Mouse (Mus musculus): Measurements from ENCODE around the gene Axin1. TPM values are rescaled to one million over a fixed set of nuclear protein-coding genes. Genes with fewer than 3 reads are reported as not detected.
"Not testable (repeated sequence)": the region's sequence is repeated elsewhere in the genome, so short reads cannot be mapped to it uniquely, and the experiment has no call there.

The Axin1 gene
- polyA plus RNA-seq, 1 experiment from 2014 or later: 8.6 TPM

- H3K36me3 ChIP-seq (ENCODE audit: control insufficient read depth, insufficient read depth, low read length): peaks cover 6% of the 10 kb centered on the region; the same call in 1 of the 2 replicates
- ATAC-seq (ENCODE audit: low FRiP score) (no peak), DNase-seq (ENCODE audit: low spot score) (no peak)
- H3K4me2 ChIP-seq (replicated peaks; ENCODE audit: low read depth, low read length): no peak overlapping the region
- H3K27ac ChIP-seq (ENCODE audit: low read depth, low read length): no peak overlapping the region
- H3K4me3 ChIP-seq (ENCODE audit: low read depth, low read length): no peak overlapping the region
- WGBS: 85% methylated on average over 2 of the region's 2 CpGs
- no peaks in the 10 kb centered on the region for H3K27me3 ChIP-seq (ENCODE audit: control insufficient read depth, insufficient read depth, low read length)
- H3K4me1 ChIP-seq (replicated peaks; ENCODE audit: control insufficient read depth, insufficient read depth, low read length): no peaks in the 10 kb centered on the region
- H3K9me3 ChIP-seq (ENCODE audit: control insufficient read depth, low read length): no peaks in the 10 kb centered on the region
- H3K9ac ChIP-seq (ENCODE audit: low read depth, low read length): no peak overlapping the region
Observed at GRCm38 (mm10) chr17:26149056-26149455, 10.6 kb downstream of the Axin1 start.

GRCm38 (mm10) chr17:26151886-26152630 lies 13.6 kb downstream of the Axin1 start:
- DNase-seq (ENCODE audit: low spot score): no peak
- WGBS: 93% methylated on average over 2 of the region's 2 CpGs
- peaks cover 4% of the 10 kb centered on the region; the same call in 1 of the 2 replicates for H3K36me3 ChIP-seq (ENCODE audit: control insufficient read depth, insufficient read depth, low read length)

DNA sequence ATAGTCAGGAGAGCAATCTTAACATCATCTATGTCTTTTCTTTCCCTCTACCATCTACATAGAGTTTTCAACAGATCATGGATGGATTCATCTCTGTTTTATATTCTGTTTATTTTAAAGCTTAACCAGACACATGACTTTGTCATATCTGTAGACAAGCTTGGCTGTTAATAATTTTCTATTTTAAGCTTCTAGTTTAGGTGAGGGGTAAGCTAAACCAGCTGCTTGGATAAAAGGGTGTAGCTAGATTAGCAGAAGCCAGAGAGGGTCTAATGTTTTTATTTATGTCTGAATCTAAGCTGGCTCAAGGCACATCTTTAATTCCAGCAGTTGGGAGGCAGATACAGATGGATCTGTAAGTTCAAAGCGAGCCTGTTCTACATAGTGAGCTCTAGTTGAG lies 24.2 kb downstream of the Axin1 start:
- Histone ChIP-seq H3K27me3 (ENCODE audit: control insufficient read depth, insufficient read depth, low read length) (no peaks in the 10 kb centered on the region), H3K9me3 (ENCODE audit: control insufficient read depth, low read length) (no peaks in the 10 kb centered on the region), H3K27ac (ENCODE audit: low read depth, low read length) (no peak overlapping the region), H3K36me3 (ENCODE audit: control insufficient read depth, insufficient read depth, low read length) (no peaks in the 10 kb centered on the region), H3K9ac (ENCODE audit: low read depth, low read length) (no peak overlapping the region), H3K4me3 (ENCODE audit: low read depth, low read length) (no peak overlapping the region), H3K4me2 (replicated peaks; ENCODE audit: low read depth, low read length) (no peak overlapping the region), H3K4me1 (replicated peaks; ENCODE audit: control insufficient read depth, insufficient read depth, low read length) (no peaks in the 10 kb centered on the region)
- WGBS: 100% methylated on average over 1 of the region's 1 CpGs
- ATAC-seq (ENCODE audit: low FRiP score): no peak
- no peak for DNase-seq (ENCODE audit: low spot score)

More at GRCm38 (mm10) chr17:26151886-26152630, 13.6 kb downstream of the Axin1 start:
- no peak for ATAC-seq (ENCODE audit: low FRiP score)
- Histone ChIP-seq H3K4me1 (replicated peaks; ENCODE audit: control insufficient read depth, insufficient read depth, low read length) (no peaks in the 10 kb centered on the region), H3K9ac (ENCODE audit: low read depth, low read length) (no peak overlapping the region), H3K27ac (ENCODE audit: low read depth, low read length) (no peak overlapping the region), H3K27me3 (ENCODE audit: control insufficient read depth, insufficient read depth, low read length) (no peaks in the 10 kb centered on the region), H3K9me3 (ENCODE audit: control insufficient read depth, low read length) (no peaks in the 10 kb centered on the region), H3K4me2 (replicated peaks; ENCODE audit: low read depth, low read length) (no peak overlapping the region), H3K4me3 (ENCODE audit: low read depth, low read length) (no peak overlapping the region)

- DNase-seq (ENCODE audit: low spot score) (no peak), ATAC-seq (ENCODE audit: low FRiP score) (no peak)
- H3K27me3 ChIP-seq (ENCODE audit: control insufficient read depth, insufficient read depth, low read length): no peaks in the 10 kb centered on the region
- no peak overlapping the region for H3K4me3 ChIP-seq (ENCODE audit: low read depth, low read length)
- no peaks in the 10 kb centered on the region for H3K36me3 ChIP-seq (ENCODE audit: control insufficient read depth, insufficient read depth, low read length)
- no peak overlapping the region for H3K4me2 ChIP-seq (replicated peaks; ENCODE audit: low read depth, low read length)
- no peak overlapping the region for H3K9ac ChIP-seq (ENCODE audit: low read depth, low read length)
- no peaks in the 10 kb centered on the region for H3K9me3 ChIP-seq (ENCODE audit: control insufficient read depth, low read length)
- 94% methylated on average over 2 of the region's 2 CpGs for WGBS
- no peak overlapping the region for H3K27ac ChIP-seq (ENCODE audit: low read depth, low read length)
- no peaks in the 10 kb centered on the region for H3K4me1 ChIP-seq (replicated peaks; ENCODE audit: control insufficient read depth, insufficient read depth, low read length)
Observed at GRCm38 (mm10) chr17:26168039-26168438, 29.6 kb downstream of the Axin1 start.

DNA sequence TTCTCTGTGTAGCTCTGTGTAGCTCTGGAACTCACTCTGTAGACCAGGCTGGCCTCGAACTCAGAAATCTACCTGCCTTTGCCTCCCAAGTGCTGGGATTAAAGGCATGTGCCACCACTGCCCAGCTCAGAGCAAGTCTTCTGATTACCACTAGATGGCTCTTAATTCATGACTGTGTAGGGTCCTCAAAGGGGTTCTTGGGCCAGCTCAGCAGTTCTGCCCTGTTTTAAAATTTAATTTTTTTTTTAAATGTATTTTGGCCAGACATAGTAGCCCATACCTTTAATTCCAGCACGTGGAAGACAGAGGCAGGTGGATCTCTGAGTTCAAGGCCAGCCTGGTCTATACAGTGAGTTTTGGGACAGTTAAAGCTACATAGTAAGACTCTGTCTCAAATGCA lies 36.8 kb downstream of the Axin1 start:
- DNase-seq (ENCODE audit: low spot score); ATAC-seq (ENCODE audit: low FRiP score); H3K9ac ChIP-seq (ENCODE audit: low read depth, low read length); H3K27ac ChIP-seq (ENCODE audit: low read depth, low read length); H3K4me1 ChIP-seq (replicated peaks; ENCODE audit: control insufficient read depth, insufficient read depth, low read length); H3K27me3 ChIP-seq (ENCODE audit: control insufficient read depth, insufficient read depth, low read length); H3K36me3 ChIP-seq (ENCODE audit: control insufficient read depth, insufficient read depth, low read length); H3K4me3 ChIP-seq (ENCODE audit: low read depth, low read length); H3K9me3 ChIP-seq (ENCODE audit: control insufficient read depth, low read length); H3K4me2 ChIP-seq (replicated peaks; ENCODE audit: low read depth, low read length): not testable (repeated sequence)
- WGBS: 91% methylated on average over 2 of the region's 2 CpGs

DNA sequence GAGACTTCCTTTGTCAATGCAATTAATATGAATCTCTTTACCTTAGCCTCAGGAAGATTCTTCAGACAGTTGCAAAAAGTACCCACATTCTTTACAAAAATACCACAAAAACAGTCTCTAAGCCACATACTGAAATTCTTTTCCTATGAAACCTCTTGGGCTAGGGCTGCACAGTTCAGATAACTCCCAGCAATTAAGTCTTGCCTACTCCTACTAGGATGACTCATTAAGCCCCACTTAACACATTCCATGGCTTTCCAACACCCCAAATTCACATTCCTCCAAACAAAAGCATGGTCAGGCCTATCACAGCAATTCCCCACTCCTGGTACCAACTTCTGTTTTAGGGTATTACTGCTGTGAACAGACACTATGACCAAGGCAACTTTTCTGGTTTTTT lies 40.1 kb downstream of the Axin1 start:
- no peaks in the 10 kb centered on the region for H3K27me3 ChIP-seq (ENCODE audit: control insufficient read depth, insufficient read depth, low read length)
- H3K4me2 ChIP-seq (replicated peaks; ENCODE audit: low read depth, low read length): no peak overlapping the region
- no peaks in the 10 kb centered on the region for H3K9me3 ChIP-seq (ENCODE audit: control insufficient read depth, low read length)
- no peak overlapping the region for H3K27ac ChIP-seq (ENCODE audit: low read depth, low read length)
- DNase-seq (ENCODE audit: low spot score): no peak
- H3K4me1 ChIP-seq (replicated peaks; ENCODE audit: control insufficient read depth, insufficient read depth, low read length): no peaks in the 10 kb centered on the region
- no peak overlapping the region for H3K4me3 ChIP-seq (ENCODE audit: low read depth, low read length)
- H3K9ac ChIP-seq (ENCODE audit: low read depth, low read length): no peak overlapping the region
- ATAC-seq (ENCODE audit: low FRiP score): no peak
- 0 out of 2 replicates have a peak, but pooled peaks cover 4% of the 10 kb centered on the region for H3K36me3 ChIP-seq (ENCODE audit: control insufficient read depth, insufficient read depth, low read length)

DNA sequence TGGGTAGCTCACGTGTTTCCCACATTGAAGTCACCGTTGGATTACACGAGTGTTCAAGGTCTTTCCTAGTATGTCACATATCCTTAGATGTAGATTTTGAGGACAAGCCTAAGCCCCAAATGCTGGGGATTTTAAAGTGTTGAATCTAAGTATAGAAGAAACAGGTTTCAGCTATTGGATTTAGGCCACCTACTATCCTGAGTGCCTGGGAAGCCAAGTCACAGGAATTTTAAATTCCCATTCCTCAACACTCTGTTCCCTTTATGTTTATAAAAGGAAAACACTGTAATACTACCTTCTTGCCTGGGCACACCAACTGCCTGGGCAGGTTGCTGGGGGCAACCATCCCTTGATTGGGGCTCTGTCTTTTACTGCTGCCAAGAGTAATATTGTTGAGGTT lies 42.7 kb downstream of the Axin1 start:
- 0 out of 2 replicates have a peak, but pooled peaks cover 2% of the 10 kb centered on the region for H3K36me3 ChIP-seq (ENCODE audit: control insufficient read depth, insufficient read depth, low read length)

DNA sequence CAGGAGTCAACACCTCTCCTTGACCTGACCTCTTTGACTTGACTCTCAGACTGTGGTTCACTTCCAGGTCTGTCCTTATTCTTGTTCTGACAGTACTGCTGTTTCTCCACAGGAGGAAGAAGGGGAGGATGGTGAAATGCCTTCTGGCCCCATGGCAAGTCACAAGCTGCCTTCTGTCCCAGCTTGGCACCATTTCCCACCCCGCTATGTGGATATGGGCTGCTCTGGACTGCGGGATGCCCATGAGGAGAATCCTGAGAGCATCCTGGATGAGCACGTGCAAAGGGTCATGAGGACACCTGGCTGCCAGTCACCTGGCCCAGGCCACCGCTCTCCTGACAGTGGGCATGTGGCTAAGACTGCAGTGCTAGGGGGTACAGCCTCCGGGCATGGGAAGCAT lies 49.1 kb downstream of the Axin1 start:
- ATAC-seq (ENCODE audit: low FRiP score) (no peak), DNase-seq (ENCODE audit: low spot score) (no peak)
- Histone ChIP-seq H3K4me2 (replicated peaks; ENCODE audit: low read depth, low read length) (no peak overlapping the region), H3K27ac (ENCODE audit: low read depth, low read length) (no peak overlapping the region), H3K36me3 (ENCODE audit: control insufficient read depth, insufficient read depth, low read length) (peaks cover 14% of the 10 kb centered on the region), H3K4me1 (replicated peaks; ENCODE audit: control insufficient read depth, insufficient read depth, low read length) (no peaks in the 10 kb centered on the region), H3K4me3 (ENCODE audit: low read depth, low read length) (no peak overlapping the region), H3K9ac (ENCODE audit: low read depth, low read length) (no peak overlapping the region), H3K27me3 (ENCODE audit: control insufficient read depth, insufficient read depth, low read length) (no peaks in the 10 kb centered on the region), H3K9me3 (ENCODE audit: control insufficient read depth, low read length) (no peaks in the 10 kb centered on the region)
- WGBS: 94% methylated on average over 5 of the region's 5 CpGs

More for the DNA sequence above, 42.7 kb downstream of the Axin1 start:
- H3K27me3 ChIP-seq (ENCODE audit: control insufficient read depth, insufficient read depth, low read length): no peaks in the 10 kb centered on the region
- 96% methylated on average over 3 of the region's 3 CpGs for WGBS
- no peaks in the 10 kb centered on the region for H3K4me1 ChIP-seq (replicated peaks; ENCODE audit: control insufficient read depth, insufficient read depth, low read length)
- no peak for ATAC-seq (ENCODE audit: low FRiP score)
- H3K4me3 ChIP-seq (ENCODE audit: low read depth, low read length): no peak overlapping the region
- no peak overlapping the region for H3K4me2 ChIP-seq (replicated peaks; ENCODE audit: low read depth, low read length)
- no peak overlapping the region for H3K27ac ChIP-seq (ENCODE audit: low read depth, low read length)
- H3K9ac ChIP-seq (ENCODE audit: low read depth, low read length): no peak overlapping the region
- no peak for DNase-seq (ENCODE audit: low spot score)
- no peaks in the 10 kb centered on the region for H3K9me3 ChIP-seq (ENCODE audit: control insufficient read depth, low read length)

DNA sequence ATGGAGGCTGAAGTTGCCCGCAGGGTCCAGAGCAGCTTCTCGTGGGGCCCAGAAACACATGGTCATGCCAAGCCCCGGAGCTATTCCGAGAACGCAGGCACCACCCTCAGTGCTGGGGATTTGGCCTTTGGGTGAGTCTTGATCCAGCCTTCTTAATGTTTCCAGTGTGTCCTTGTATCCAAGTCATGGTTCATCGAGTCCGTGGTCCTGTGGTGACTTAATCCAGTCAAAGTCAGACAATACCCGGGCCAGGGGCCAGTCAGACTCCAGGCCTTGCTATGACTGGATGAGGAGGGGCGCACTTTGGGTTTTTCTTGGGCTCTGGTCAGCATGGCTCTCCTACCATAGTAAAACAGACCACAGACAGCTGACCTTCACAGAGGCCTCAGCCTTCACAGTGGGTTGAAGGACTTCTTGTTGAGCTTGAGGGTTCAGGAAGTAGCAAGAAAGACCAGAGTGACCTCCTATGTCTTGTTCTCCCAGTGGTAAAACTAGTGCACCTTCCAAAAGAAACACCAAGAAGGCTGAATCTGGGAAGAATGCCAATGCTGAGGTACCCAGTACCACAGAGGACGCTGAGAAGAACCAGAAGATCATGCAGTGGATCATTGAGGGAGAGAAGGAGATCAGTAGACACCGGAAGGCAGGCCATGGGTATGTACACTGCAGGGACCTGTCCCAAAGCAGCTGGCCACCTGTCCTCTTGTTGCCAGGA lies 49.8 kb downstream of the Axin1 start:
- Histone ChIP-seq H3K27me3 (ENCODE audit: control insufficient read depth, insufficient read depth, low read length) (no peaks in the 10 kb centered on the region), H3K9me3 (ENCODE audit: control insufficient read depth, low read length) (no peaks in the 10 kb centered on the region), H3K27ac (ENCODE audit: low read depth, low read length) (no peak overlapping the region), H3K4me3 (ENCODE audit: low read depth, low read length) (no peak overlapping the region), H3K4me1 (replicated peaks; ENCODE audit: control insufficient read depth, insufficient read depth, low read length) (no peaks in the 10 kb centered on the region), H3K36me3 (ENCODE audit: control insufficient read depth, insufficient read depth, low read length) (peaks cover 14% of the 10 kb centered on the region), H3K4me2 (replicated peaks; ENCODE audit: low read depth, low read length) (no peak overlapping the region), H3K9ac (ENCODE audit: low read depth, low read length) (no peak overlapping the region)
- ATAC-seq (ENCODE audit: low FRiP score) (no peak), DNase-seq (ENCODE audit: low spot score) (no peak)
- WGBS: 96% methylated on average over 11 of the region's 11 CpGs
